Mouse (Mus musculus) heart, adult 8-10 months (tissue): ENCODE data around the gene Mief1. TPM values are rescaled to one million over a fixed set of nuclear protein-coding genes. Genes with fewer than 3 reads are reported as not detected.

Source experiments
- DNase-seq: peaks from one replicate; pipeline ENCODE4 v3.0.0; 2022; ENCODE audit warnings: low spot score
- total RNA-seq, 4 experiments: library from RNA; stranded (reverse); gene quantifications; 2 replicates each; pipeline ENCODE4 v1.2.4; 2022

The Mief1 gene
- total RNA-seq, 4 experiments from 2014 or later = 27.0 to 30.7 (median 28.7) TPM

DNA sequence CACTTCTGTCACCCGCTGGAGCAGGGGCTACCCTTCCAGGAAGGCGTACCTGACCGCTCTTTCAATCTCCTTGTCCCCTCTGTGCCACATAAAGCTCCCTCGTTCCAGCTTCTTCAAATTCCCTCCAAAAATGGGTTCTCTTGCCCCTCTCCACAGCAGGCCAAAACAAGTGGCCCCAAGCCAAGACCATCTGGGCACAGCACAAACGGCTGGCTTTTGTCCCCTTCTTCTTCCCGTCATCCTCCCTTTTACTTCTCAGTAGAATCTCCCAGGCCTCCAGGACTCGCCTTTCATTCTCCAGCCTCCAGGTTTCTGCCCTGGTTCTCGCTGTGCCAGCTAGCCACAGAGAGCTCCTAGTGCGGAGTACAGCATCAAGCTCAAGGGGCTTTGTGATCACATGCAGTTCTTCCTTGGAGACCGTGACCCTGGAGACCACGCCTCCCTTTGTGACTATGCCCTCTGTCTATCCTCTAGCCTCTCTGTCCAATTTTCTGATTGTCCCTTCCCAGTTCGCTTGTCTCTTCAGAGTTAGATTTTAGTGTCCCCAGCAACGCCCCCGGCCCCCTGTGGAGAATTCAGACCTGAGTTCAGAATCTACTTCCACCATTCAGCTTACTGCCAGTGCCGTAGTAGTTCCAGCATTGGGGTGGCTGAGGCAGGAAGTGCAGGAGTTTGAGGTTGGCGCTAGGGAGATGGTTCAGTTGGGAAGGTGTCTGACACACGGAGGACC, 5.6 kb upstream of the Mief1 start:
- no peak for DNase-seq

DNA sequence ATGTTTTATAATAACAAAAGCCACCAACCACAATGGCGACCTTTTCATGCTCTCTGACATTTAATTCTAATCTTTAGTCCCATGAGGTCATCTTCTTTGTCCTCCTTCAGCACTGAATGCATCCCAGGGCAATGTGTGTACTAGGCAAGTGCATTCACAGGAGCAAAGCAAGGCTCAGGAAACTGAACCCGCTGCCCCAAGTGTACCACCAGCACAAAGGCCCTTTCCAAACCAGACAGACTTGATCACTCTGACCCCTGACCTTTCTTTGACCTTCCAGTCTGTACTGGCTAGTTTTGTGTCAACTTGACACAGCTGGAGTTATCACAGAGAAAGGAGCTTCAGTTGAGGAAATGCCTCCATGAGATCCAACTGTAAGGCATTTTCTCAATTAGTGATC, 1.5 kb upstream of the Mief1 start:
- no peak for DNase-seq

DNA sequence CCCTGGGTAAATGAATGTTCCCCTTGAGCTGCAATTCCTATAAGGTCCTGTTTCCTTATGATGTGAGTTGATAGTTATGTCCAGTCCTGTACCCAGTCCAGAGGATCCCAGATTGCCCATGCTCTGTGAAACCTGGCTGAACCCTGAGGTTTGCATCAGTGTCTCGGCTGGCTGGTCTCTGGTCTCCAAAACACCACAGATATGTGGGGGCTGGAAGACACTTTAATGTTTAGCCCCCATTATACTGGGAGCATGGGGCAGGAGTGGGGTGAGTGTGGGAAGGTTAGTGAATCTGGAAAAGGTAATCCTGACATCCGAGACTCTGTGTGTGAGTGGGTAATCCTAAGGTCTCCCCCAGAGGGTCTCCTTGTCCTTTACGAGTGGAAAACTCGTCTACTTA, 765 bp upstream of the Mief1 start:
- DNase-seq = no peak

DNA sequence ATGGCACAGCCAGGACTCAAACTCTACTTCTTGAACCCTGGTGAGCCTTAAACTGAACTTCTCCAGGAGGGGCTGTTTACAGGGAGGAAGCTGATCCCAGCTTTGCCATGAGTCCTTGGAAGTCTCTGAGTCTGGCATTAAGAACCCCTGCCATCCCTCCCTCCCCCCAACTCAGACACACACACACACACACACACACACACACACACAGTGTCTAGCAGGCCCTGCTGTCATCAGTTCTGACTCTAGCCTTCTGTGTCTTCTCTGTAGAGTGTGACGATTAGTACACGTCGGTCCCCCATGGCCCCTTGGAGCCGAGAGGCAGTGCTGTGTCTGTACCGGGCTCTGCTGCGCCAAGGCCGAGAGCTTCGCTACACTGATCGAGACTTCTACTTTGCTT, 1.7 kb downstream of the Mief1 start, which contains the start of gene AC140267.1:
TSS of gene AC140267.1 (plus strand) at position 301 of the 400 bp plus-strand sequence.
- DNase-seq = no peak

DNA sequence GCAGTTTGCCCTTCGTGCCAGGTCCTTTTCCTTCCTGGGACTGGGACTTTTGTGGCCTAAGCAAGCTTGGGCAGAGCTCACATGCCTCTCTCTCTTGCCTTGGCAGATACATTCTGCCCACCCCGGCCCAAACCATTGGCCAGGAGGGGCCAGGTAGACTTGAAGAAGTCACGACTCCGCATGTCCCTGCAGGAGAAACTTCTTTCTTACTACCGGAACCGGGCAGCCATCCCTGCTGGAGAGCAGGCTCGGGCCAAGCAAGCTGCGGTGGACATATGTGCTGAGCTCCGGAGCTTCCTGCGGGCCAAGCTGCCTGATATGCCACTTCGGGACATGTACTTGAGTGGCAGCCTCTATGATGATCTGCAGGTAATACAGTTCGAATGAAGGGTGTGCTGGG, 14.3 kb downstream of the Mief1 start:
- DNase-seq = no peak

DNA sequence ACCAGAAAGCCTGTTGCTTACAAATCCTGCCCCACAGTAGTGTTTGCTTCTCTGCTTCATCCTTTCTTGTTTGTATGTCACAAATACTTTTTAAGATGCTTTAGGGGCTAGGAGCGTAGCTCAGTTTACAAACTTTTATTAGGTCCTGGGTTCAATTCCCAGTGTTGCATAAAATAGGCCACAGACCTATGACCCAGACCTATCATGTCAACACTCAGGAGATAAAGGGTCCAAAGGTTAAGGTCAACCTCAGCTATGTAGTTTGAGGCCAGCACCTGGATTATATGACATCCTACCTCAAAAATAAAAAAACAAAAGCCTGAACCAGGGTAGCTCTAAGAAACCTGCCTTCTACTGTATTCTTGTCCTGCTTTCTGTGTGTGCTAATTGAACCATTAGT, 14.8 kb downstream of the Mief1 start:
- DNase-seq = no peak

DNA sequence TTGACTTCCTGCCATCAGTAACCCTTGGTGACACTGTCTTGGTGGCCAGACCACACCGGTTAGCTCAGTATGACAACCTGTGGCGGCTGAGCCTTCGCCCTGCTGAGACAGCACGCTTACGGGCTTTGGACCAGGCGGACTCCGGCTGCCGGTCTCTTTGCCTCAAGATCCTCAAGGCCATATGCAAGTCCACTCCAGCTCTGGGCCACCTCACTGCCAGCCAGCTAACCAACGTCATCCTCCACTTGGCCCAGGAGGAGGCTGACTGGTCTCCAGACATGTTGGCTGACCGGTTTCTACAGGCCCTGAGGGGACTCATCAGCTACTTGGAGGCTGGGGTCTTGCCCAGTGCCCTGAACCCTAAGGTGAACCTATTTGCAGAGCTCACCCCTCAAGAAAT, 15.9 kb downstream of the Mief1 start:
- no peak for DNase-seq

DNA sequence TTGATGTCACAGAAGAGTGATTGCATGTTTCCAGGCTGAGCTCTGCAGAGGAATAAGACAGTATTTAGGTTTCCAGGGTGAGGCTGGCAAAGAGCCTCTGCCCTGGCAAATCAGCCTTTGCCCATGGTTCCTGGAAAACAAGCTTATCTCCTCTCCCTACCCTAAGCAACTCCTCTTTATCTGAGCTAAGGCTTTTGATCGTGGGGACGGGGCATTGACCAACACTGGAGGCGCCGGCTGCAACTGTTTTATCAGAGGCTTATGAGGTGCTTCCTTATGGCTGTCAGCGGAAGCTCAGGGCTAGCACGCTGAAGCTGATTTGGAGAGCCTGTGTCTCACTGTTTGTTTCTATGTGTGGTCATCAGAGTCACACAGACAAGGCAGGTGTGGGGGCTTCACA, 16.8 kb downstream of the Mief1 start:
- no peak for DNase-seq

DNA sequence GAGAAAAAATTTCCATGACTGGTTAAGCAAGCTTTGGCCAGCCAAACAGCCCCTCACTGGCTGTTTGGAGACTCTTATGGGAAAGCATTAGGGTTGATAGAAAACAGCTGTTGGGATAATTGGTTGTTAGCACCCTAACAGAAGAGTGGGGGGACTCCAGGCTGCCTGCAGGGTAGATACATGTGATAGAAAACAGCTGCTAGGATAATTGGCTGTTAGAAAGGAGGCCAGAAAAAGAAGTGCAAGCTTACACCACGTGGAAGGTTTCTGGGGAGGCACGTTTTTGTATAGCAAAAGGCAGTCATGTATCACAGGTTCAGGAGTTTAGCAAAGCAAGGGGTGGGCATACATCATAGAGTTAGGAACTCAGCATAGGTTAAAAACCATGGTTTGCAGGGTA, 19.7 kb downstream of the Mief1 start:
- DNase-seq = no peak

DNA sequence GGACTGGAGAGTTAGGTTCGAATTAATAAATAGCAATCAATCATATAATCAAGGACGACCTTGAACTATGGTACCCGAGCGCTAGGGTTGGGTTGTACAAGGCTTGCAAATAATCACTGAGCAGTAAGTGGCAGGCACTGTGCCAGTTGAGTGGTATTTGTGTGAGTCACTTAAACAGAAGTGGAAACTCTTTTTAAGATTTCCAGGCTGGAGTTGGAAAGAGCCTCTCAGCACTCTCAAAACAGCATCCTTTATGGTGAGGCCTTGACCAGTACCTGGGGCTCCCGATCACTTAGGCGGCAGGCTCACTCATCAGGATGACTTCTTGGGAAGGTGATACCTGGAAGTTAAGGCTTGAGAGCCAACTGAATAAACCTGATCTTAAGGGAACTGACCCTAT, 20.4 kb downstream of the Mief1 start:
- no peak for DNase-seq

DNA sequence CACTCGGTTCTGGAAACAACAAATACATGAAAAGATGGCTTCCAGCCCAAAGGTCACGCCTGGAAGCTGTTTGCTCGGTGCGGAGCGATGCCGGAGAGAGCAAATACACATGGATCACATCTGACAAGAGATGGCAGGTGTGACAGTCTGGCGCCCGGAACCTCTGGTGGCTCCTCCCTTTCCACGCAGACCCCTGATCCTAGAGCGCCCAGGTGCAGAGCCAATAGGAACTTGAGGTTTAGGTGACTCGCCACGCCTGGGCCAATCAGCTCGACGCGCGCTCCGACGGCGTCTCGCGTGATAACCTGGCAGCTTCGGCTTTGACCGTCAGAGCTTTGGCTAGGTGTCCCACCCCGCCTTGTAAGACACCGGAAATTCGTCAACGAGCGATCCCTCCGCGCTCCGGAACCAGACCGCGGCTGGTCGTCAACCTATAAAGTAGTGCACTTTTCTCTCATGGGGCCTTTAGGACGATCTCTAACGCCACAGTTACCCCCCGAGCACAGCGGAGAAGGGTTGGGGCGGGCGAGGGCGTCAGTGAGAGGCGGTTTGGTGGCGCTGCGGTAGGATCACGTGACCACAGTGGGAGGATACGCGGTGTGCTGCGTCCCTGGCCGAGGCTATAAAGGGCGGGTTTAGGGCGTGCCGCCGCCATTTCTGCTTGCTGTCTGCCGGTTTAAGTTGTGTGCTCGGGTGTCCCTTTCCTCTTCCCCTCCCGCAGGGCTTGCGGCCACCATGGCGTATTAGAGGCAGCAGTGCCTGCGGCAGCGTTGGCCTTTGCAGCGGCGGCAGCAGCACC, 21.2 kb downstream of the Mief1 start, which contains the start of gene Atf4:
TSS of gene Atf4 (plus strand) at position 338 of the 799 bp plus-strand sequence.
- peak; percentile 98 for DNase-seq

DNA sequence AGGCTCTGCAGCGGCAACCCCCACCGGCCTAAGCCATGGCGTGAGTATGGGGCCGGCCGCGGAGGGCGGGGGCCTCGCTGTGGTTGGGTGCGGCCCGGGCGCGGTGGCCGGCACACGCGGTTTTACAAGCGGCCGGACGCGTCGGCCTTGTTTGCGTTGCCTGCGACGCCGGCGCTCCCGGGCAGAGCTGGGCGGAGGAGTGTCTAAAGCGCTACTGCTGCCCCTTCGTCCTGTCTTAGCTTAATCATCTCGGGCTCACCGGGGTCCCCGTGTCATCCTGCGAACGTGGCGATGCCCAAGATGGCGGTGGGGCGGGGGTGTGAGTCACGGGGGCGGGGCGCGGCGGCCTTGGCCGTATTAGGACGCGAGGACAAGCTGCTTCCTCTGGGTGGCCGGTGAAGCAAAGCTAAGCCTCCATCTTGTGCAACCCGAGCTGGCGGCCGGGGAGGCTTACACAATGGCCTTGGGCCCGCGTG, 21.9 kb downstream of the Mief1 start:
- DNase-seq = peak; percentile 67

DNA sequence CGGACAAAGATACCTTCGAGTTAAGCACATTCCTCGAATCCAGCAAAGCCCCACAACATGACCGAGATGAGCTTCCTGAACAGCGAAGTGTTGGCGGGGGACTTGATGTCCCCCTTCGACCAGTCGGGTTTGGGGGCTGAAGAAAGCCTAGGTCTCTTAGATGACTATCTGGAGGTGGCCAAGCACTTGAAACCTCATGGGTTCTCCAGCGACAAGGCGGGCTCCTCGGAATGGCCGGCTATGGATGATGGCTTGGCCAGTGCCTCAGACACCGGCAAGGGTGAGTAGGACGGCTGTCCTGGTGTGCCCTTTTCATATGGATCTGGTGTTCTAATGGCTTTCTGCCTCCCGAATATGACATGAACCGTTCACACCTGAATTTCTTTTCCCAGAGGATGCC, 22.4 kb downstream of the Mief1 start:
- no peak for DNase-seq

DNA sequence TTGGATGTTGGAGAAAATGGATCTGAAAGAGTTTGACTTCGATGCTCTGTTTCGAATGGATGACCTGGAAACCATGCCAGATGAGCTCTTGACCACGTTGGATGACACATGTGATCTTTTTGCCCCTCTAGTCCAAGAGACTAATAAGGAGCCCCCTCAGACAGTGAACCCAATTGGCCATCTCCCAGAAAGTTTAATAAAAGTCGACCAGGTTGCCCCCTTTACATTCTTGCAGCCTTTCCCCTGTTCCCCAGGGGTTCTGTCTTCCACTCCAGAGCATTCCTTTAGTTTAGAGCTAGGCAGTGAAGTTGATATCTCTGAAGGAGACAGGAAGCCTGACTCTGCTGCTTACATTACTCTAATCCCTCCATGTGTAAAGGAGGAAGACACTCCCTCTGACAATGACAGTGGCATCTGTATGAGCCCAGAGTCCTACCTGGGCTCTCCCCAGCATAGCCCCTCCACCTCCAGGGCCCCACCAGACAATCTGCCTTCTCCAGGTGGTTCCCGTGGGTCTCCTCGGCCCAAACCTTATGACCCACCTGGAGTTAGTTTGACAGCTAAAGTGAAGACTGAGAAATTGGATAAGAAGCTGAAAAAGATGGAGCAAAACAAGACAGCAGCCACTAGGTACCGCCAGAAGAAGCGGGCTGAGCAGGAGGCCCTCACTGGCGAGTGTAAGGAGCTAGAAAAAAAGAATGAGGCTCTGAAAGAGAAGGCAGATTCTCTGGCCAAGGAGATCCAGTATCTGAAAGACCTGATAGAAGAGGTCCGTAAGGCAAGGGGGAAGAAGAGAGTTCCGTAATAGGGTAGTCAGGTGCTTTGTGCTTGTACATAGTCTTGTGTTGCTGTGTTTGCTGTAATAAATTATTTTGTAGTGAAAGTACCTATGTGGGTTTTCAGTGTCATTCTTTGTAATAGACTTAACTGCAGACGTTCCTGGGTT, 23.1 kb downstream of the Mief1 start:
- no peak for DNase-seq

DNA sequence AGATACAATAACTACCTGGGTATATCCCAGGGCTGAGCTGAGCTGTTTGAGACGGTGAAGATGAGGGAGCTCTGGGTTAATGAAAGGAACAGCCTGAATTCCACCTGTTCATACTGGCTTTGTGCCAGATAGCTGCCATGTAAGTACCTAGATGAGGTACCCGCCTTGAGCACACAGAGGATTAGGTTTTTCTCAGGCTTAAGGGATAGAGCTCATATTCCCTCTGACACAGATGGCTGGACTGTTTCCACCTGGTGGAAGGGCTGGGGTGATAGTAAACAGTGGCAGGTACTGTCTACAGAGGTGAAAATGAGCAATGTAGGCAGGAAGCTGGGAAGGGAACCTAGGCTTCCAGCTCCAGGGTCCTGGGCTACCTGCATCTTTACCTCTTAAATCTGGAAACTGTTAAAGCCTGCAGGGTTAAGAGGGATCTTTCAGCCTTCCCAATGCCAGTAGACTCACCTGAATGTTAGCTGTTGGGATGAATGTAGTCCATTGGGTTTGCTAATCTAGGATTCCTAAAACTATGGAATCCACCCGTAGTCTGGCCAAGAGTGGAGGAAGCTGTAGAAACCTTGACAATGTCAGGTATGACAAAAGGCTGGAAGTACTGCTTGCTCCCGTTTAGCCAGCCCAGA, 23.9 kb downstream of the Mief1 start:
- DNase-seq = no peak

DNA sequence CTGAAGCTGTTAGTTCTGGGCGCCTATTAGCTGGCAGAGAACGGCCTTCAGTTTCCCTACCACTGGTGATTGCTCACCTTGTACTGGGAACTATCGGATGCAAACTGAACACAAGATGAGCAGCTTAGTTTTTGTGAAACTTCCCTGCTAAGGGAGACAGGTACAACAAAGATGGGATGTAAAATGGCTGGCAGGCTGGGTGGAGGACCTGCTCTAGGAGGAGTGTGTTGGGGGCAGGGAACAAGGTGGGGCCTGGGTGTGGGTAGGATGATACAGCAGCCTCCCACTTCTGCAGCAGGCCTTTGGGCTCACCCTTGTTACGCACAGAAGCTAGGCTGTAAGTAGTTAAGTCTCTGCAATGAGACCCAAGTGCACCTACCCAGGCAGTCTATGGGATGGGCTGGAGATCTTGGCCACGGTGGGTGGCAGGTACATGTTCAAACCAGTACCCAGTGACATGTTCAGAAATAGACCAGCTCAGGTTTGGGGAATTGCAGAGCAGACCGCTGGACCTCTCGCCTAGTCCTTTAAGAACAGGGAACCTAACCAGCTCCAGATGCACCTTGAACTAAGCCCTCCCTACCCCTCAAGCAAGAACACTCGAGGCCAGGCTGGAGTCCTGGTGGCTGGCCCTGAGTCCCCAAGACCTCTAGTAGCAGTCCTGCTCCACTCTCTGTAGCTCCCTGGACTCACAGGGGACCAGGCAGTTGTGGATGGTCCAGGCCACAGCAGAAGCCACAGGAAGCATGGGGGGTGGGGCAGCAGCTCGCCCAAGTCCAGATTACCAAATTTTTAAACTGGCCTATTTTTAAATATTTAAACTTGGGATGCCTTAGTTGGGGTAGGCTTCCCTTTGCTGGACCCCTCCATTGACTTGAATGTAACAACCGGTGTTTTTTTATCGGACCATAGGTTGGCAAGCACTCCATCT, 24.7 kb downstream of the Mief1 start:
- no peak for DNase-seq

DNA sequence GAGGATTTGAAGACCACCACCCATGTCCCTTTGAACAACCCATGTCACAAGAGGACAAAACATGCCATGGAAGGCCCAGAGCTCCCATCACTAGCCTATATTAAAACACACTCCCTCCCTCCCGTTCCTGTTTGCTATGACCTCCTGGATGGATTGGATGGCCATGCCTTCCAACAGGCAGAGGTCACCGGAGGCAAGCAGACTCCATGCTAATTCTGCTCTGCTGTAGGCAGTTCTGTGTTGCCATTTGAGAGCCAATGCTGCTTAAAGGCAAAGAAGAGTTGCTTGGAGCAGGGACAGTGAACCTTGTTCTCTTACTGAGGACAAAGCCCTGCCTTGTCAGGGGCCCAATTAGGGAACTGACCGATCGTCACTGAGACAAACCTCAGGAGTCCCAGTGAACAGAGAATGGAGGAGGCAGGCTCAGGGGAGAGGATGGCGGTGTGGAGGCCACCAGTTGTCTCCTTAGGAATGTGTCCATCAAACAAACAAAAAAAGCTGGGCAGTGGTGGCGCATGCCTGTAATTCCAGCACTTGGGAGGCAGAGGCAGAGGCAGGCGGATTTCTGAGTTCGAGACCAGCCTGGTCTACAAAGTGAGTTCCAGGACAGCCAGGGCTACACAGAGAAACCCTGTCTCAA, 25.7 kb downstream of the Mief1 start:
- no peak for DNase-seq

DNA sequence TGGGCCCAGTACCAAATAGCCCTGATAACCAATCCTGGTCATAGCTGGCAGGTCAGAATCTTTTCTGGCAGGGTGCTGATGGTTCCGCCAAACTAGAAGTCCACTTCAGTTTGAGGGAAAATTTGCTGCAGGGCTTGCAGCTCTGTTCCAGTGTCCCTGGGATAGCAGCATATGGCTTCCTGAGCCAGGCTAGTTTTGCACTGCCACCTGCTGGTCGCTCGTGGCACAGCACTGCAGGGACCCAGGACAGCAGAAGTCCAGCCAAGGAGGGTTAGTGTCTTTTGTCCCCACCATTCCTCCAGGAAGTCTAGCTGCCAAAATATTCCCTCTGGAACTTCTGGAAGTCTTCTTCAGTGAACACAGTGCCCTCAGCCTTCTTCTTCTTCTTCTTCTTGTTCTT, 26.9 kb downstream of the Mief1 start:
- peak; percentile 80 for DNase-seq

DNA sequence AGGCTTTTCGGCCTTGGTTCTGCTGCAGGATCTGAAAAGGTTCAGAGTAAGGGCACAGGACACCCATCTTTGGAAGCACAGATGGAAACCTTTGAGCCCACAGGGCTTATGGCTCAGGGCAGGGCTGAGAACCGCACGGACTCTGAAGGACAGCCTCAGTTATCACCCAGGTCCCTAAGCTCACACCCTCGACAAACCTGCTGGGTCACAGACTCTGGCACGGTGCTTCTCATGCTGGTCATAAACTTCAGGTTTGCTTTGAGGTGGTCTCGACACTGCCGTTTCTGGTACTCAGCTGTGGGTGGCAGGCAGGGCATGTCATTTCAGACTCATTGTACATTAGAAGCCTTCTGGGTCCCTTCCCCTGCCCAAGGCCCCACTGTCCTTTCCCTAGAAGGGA, 27.3 kb downstream of the Mief1 start:
- DNase-seq = no peak
